Mouse (Mus musculus) frontal cortex, adult 2 months (tissue): ENCODE data around the gene Ankfn1. TPM values are rescaled to one million over a fixed set of nuclear protein-coding genes. Genes with fewer than 3 reads are reported as not detected.
A peak's percentile ranks its signal among the peaks of the same experiment; 100 is the strongest.

Experiments
- DNase-seq, 2 experiments: peaks; one replicate each; pipeline ENCODE4 v3.0.0; 2022; ENCODE audit warnings: low spot score in 1 of 2; ENCODE audit errors: extremely low spot score in 1 of 2
- polyA plus RNA-seq: library from polyadenylated mRNA; depleted of rRNA; stranded (reverse); fragments of >200 nt; gene quantifications from 2 replicates; pipeline ENCODE4 v1.2.3, GENCODE M21; 2012; rRNA removed

Gene Ankfn1
- polyA plus RNA-seq, 1 experiment = 5.4 TPM

DNA sequence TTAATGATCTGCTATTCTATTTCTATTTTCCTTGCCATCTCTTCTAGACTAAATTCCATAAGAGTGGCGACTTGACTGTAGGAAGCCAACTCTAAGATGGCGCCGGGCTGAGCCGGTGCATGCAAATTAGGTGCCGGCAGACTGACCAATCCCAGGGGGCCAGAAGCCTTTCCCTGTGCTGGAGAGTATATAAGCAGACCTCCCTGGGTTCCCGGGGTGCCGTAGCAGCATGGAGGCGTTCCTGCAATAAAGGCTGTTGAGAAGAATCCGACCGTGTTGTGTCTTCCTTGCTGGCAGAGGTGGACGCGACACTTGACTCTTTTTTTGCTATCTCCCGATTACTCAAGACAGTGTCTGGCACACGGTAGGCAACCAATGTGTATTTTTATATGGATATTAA, 374.0 kb downstream of the Ankfn1 start:
- DNase-seq = no peak

- no peak for DNase-seq
Measured at GRCm38 (mm10) chr11:89388851-89389250, 388.6 kb downstream of the Ankfn1 start.

DNA sequence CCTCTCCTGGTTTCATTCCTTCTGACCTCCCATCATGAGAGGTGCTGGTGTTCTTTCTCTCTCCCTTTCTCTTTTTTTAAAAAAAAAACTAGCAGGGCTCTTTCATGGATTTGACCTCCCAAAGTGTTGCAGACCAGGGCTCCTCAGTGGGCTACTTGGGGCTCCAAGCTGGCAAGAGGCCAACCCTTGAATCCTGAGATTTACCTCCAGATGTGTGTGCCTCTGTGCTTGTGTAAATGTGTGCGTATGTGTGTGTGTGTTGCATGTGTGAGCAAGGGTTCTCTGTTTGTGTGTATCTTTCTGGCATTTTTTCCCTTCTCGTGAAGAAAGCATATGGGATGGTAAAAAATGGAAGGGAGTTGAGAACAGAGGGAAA, 394.8 kb downstream of the Ankfn1 start:
- no peak for DNase-seq

DNA sequence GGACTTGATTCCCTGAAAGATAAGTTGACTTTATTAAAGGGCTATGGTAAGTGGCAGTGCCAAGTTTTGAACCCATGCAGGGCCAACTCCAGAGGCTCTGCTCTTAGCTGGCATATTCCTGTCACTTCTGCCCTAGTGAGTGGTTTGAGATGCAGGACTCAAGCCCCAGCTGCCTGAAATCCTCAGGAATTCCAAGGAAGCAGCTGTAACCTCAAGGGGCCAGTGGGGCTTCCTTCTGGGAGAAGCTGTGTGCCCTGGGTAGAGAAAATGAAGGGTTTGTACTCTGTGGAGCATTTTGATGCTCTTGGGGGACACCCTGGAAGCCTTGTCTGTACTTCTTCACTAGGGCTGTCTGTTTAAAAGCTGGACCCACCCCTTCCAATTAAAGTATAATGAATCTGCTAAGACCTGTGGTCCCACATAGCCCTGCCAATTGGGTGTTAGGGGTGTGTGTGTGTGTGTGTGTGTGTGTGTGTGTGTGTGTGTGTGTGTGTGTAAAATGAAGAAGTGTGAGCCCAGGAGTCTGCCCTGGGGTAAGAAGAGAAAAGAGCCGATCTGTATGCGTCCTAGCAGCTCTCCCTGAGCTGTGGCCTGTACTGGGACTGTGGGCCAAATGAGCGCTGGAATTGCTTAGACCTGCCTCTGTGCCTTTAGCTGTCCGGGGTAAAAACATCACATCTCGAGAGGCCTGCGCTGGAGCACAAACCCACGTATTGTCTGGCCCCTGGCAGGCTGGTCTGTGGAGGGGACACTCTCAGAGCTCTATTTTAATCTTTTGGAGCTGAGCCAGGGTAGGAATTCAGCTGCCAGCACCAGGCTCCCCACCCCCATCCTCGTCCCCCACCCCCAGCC, 395.4 kb downstream of the Ankfn1 start:
- DNase-seq = peak; percentile 2 to 19

DNA sequence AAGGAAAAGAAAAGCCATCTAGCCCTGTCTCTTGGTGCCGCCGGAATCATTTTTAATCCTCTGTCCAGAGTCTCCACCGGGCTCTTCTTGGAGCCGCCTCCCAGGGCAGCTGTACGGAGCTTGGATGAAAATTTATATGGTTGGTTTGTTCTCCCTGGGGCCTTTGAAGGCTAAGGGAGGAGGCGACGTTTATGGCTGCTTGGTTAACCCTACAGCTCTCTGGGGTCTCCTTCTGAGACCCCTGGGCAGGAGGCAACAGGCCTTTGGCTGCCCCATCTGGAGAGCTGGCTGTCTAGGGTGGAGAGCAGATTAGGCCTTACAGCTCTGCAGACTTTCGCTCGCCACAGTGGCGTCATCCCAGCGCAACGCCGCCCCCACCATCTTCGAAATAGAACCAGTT, 406.5 kb downstream of the Ankfn1 start:
- DNase-seq = no peak

- no peak for DNase-seq
Measured at GRCm38 (mm10) chr11:89370373-89370772, 407.1 kb downstream of the Ankfn1 start.

DNA sequence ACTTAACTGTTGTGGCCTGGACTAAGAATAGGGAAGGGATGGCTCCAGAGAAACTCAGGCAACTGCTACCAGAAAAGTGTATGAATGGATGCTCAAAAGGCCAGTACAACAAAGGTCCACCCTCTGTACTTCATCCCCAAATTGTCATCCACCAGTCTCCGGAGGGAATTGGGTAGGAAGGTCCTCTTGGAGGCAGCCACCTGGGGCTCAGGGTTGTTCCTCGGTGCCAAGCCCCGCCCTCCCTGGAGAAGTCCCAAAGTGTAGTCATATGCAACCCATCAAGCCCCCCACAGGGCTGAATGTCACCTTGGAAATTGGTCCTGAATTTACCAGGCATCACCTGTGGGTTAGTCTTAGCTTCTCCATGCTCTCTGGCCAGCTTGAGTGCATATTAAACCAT, 413.5 kb downstream of the Ankfn1 start:
- no peak for DNase-seq

DNA sequence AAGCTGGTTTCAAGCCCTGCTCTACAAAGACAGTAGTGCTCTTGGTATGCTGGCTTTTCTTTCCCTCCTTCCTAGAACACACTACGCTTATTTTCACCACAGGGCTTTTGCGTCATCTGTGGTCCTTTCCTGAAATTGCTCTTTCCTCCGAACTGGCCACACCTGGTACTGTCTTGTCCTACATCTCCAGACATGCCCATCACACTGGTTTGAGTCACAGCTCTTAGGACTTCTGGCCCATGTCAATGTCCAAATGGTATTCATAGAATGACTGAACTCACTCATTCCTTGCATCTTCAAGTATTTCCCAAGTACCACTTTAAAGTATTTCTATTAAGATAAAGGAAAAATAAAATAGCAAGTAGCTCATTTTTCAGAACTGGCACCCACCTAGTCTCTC, 416.6 kb downstream of the Ankfn1 start:
- DNase-seq = no peak

DNA sequence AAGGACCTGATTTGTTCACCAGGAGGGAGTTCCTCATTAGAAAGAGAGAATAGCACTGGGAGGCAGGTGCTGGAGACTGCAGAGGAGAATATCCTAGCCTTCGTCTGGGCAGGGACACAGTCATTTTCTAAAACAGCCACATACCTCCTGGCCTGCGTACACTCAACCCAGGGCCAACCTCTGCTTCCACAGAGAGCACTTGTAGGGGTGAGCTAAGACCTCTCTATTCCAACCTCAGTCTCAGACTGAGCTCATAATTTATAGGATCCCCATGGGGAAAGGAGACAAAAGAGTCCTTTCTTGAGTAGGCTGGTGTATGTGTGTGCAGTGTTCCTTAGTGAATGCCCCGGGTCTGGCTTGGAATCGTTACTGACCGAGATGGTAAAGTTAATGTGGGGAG, 418.9 kb downstream of the Ankfn1 start:
- DNase-seq = no peak

DNA sequence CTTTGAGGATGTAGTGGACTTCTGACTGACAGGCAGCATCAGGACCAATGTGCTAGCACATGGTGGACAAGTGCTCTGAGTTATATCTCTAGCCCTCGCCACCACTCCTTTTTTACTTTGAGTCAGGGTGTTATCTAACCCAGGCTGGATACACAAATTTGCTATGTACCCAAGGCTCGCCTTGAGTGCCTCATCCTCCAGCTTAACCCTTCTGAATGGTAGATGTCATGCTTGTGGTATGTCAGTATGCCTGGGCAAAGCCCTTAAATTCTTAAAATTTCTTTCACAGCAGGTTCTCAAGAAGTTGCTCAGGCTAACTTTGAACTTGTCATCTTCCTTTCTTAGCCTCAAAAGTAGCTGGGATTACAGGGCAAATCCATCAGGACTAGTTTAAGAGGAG, 421.0 kb downstream of the Ankfn1 start:
- DNase-seq = no peak

- DNase-seq = no peak
Measured at GRCm38 (mm10) chr11:89356018-89356417, 421.4 kb downstream of the Ankfn1 start.

DNA sequence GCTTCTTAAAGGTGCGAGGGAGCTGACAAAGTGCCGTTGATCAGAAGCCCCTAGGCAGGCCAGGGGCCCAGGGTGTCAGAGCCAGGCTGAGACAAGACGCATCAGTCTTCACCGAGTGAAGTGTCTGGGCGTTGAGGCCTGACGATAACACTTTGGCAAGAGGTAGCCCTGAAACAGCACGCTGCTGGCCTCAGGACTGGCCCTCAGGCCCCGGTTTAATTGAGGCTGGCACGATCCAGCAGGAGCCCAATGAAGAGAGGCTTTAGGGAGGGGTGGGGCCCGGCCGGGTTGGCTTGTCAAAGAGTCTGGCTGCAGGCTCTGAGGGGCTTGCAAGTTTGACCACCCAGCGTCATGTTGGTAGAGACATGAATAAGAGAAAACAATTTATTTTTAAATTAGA, 437.2 kb downstream of the Ankfn1 start:
- DNase-seq = no peak

Other genes with a start within 250 kb of the Ankfn1 start
- 1.8 and 2.2 TPM in 2 replicates for gene Pctp, start 225.2 kb upstream of the Ankfn1 start, polyA plus RNA-seq